17 mouse cellular contexts compared by ENCODE assay signal in genomic region chr10:44744221-44744620, GRCm38 (mm10).
A peak's percentile ranks its signal among the peaks of the same experiment; 100 is the strongest.
DNase-seq lines count a peak whose midpoint lies in the region; ATAC-seq and TF ChIP-seq lines count a peak whose summit lies in the region.
"Had no signal": no experiment of that assay in that cellular context is flagged by ENCODE, and none has a peak within 500 bp of the region (broad histone marks: within the 10 kb centered on the region; RNA-seq: fewer than 3 reads in every experiment).

No protein-coding gene starts in this region.

- no peak for ATAC-seq in heart, postnatal 0 days (ENCODE audit: insufficient read depth, low read depth)
- ATAC-seq: forebrain, embryonic 15.5 days; hindbrain, embryonic 16.5 days; midbrain, embryonic 16.5 days had no signal

- no peaks in the 10 kb centered on the region for H3K9me3 ChIP-seq in heart, postnatal 0 days (replicated peaks; ENCODE audit: control insufficient read depth, low read length)
- H3K9me3 ChIP-seq: embryonic facial prominence, embryonic 13.5 days; forebrain, embryonic 15.5 days; neural tube, embryonic 15.5 days had no signal

- 49% methylated on average over 2 of the region's 2 CpGs for WGBS in heart, postnatal 0 days

- H3K27me3 ChIP-seq in heart, postnatal 0 days (ENCODE audit: control insufficient read depth, insufficient read depth, low read length): no peaks in the 10 kb centered on the region
- H3K27me3 ChIP-seq: embryonic facial prominence, embryonic 13.5 days; forebrain, embryonic 15.5 days; neural tube, embryonic 15.5 days had no signal

- H3K27ac ChIP-seq in heart, postnatal 0 days (ENCODE audit: low read depth): no peak overlapping the region
- H3K27ac ChIP-seq: embryonic facial prominence, embryonic 13.5 days; forebrain, embryonic 15.5 days; layer of hippocampus, adult 2 months; neural tube, embryonic 15.5 days had no signal

- no peak for TF ChIP-seq EP300 in heart, postnatal 0 days (IDR thresholded peaks at IDR 0.05; ENCODE audit: low read depth)

- H3K4me2 ChIP-seq in heart, postnatal 0 days (ENCODE audit: low read depth, low read length): no peak overlapping the region
- H3K4me2 ChIP-seq: embryonic facial prominence, embryonic 13.5 days; forebrain, embryonic 15.5 days; neural tube, embryonic 15.5 days had no signal

- H3K9ac ChIP-seq in heart, postnatal 0 days (replicated peaks; ENCODE audit: low read depth, low read length): no peak overlapping the region
- H3K9ac ChIP-seq: embryonic facial prominence, embryonic 13.5 days; forebrain, embryonic 15.5 days; neural tube, embryonic 15.5 days had no signal

- no peak overlapping the region for H3K4me3 ChIP-seq in heart, postnatal 0 days (ENCODE audit: low read depth, low read length)
- H3K4me3 ChIP-seq: embryonic facial prominence, embryonic 13.5 days; forebrain, embryonic 15.5 days; layer of hippocampus, adult 2 months; neural tube, embryonic 15.5 days had no signal

- no peaks in the 10 kb centered on the region for H3K36me3 ChIP-seq in heart, postnatal 0 days (replicated peaks; ENCODE audit: control insufficient read depth, insufficient read depth, low read length)
- H3K36me3 ChIP-seq: embryonic facial prominence, embryonic 13.5 days; forebrain, embryonic 15.5 days; neural tube, embryonic 15.5 days had no signal

- no peak for TF ChIP-seq CTCF in heart, postnatal 0 days (IDR thresholded peaks at IDR 0.05; ENCODE audit: low read depth)

- no peaks in the 10 kb centered on the region for H3K4me1 ChIP-seq in heart, postnatal 0 days (ENCODE audit: control insufficient read depth, insufficient read depth)
- H3K4me1 ChIP-seq: embryonic facial prominence, embryonic 13.5 days; forebrain, embryonic 15.5 days; neural tube, embryonic 15.5 days had no signal

- DNase-seq in heart, adult 18-20 months: peak; percentile 51 to 60
- DNase-seq in heart, adult 11 months: no peak
- DNase-seq in lung, postnatal 4 days: peak; percentile 20 to 38
- DNase-seq in lung, postnatal 36 days: no peak
- peak; percentile 56 for DNase-seq in heart, postnatal 0 days (ENCODE audit: low spot score)
- peak; percentile 19 to 22 for DNase-seq in kidney, postnatal 4 days
- DNase-seq in cerebellum, adult 9-11 months: no peak
- no peak for DNase-seq in T-cell, adult 2 months (ENCODE audit: low spot score)
- DNase-seq: B cell, adult 2 months; cerebellum, postnatal 14 days; right cerebral cortex, postnatal 25 days had no signal

Comparison
In these comparisons a context has a peak if more than half of its experiments do, and no peak if none do; other contexts are left out.
1. DNase-seq: peak in heart, adult 18-20 months (2 of 2), lung, postnatal 4 days (2 of 2), heart, postnatal 0 days (single experiment) and kidney, postnatal 4 days (2 of 2); none in heart, adult 11 months (single experiment), lung, postnatal 36 days (single experiment), cerebellum, adult 9-11 months (single experiment) and T-cell, adult 2 months (single experiment).